Mouse (Mus musculus) small intestine, adult 2 months (tissue): ENCODE measurements at regions not wholly inside any gene's neighbourhood (a gene's known extent, or its start where the extent isn't known, plus 50 kb on each side); places are given as distances from the start of the nearest gene placed in this dataset.

Experiments
- CTCF ChIP-seq: fragments of 200-500 bp; IDR thresholded peaks from 2 replicates; pipeline ENCODE4 v1.5.1; 2012; ENCODE audit warnings: low read depth, mild to moderate bottlenecking, control low read depth, inconsistent platforms, low read length, moderate library complexity, mixed read lengths; ENCODE audit not compliant: insufficient replicate concordance, insufficient read length; ENCODE audit errors: extremely low read depth
- POLR2A ChIP-seq: fragments of 200-500 bp; IDR thresholded peaks from 2 replicates; pipeline ENCODE4 v1.6.1; 2012; ENCODE audit warnings: low read depth, mild to moderate bottlenecking, control low read depth, inconsistent platforms, low read length, moderate library complexity

GRCm38 (mm10) chr15:85658101-85658885, 76.0 kb upstream of the Wnt7b start:
- TF ChIP-seq POLR2A (no peak), CTCF (no peak)
